Mouse (Mus musculus): Measurements from ENCODE around the gene Banp. TPM values are rescaled to one million over a fixed set of nuclear protein-coding genes. Genes with fewer than 3 reads are reported as not detected.

Gene Banp
- total and polyA plus RNA-seq, 3 experiments: 14.9 to 34.2 (median 25.7) TPM

GRCm38 (mm10) chr8:121905420-121905819, 44.1 kb upstream of the Banp start:
- peaks cover 49 to 59% of the 10 kb centered on the region in 2 experiments for H3K36me3 ChIP-seq (replicated peaks in 1 of 2; ENCODE audit: control insufficient read depth in 1 of 2, insufficient read depth in 1 of 2, low read length in 1 of 2)
- peaks cover 17 to 41% of the 10 kb centered on the region in 2 experiments for H3K4me1 ChIP-seq (ENCODE audit: control insufficient read depth in 1 of 2, insufficient read depth in 2 of 2)
- H3K9ac ChIP-seq (ENCODE audit: insufficient read depth, low read depth): peak overlapping the region; percentile 89
- no peak for DNase-seq (ENCODE audit: extremely low read depth)
- peak; percentile 52; the same call in 1 of the 2 replicates for TF ChIP-seq MXI1 (IDR thresholded peaks at IDR 0.05; ENCODE audit: low read depth, low read length)
- no peak for TF ChIP-seq NRF1 (IDR thresholded peaks at IDR 0.05; ENCODE audit: low read depth, low read length)
- TF ChIP-seq EP300 (IDR thresholded peaks at IDR 0.05; ENCODE audit: low read length): no peak
- 0 out of 2 replicates have a peak, but pooled peaks have one; percentile 14 for TF ChIP-seq MAX (IDR thresholded peaks at IDR 0.05; ENCODE audit: low read length)
- no peak for TF ChIP-seq CHD1 (IDR thresholded peaks at IDR 0.05; ENCODE audit: low read depth, low read length)
- TF ChIP-seq GABPA (IDR thresholded peaks at IDR 0.05; ENCODE audit: insufficient replicate concordance, low read depth, low read length): no peak
- TF ChIP-seq PAX5 (IDR thresholded peaks at IDR 0.05; ENCODE audit: low read length): no peak
- TF ChIP-seq UBTF (IDR thresholded peaks at IDR 0.05; ENCODE audit: low read depth, low read length): peak; percentile 39; the same call in 1 of the 2 replicates
- no peak for TF ChIP-seq RCOR1 (conservative IDR thresholded peaks at IDR 0.05; ENCODE audit: low read depth, low read length)
- TF ChIP-seq MAZ (IDR thresholded peaks at IDR 0.05; ENCODE audit: low read depth, low read length): no peak
- TF ChIP-seq SIN3A (IDR thresholded peaks at IDR 0.05; ENCODE audit: low read length): peak; percentile 66; the same call in 1 of the 2 replicates
- no peak for TF ChIP-seq ELF1 (IDR thresholded peaks at IDR 0.05; ENCODE audit: low read depth, low read length)
- H3K79me2 ChIP-seq (replicated peaks; ENCODE audit: control insufficient read depth, extremely low read depth, insufficient read depth, poor library complexity, severe bottlenecking): peaks cover 82% of the 10 kb centered on the region
- peak overlapping the region; percentile 79 to 100 (median 98) for H3K4me3 ChIP-seq (replicated peaks in 1 of 3; ENCODE audit: low read depth in 2 of 3, low read length in 2 of 3, poor library complexity in 1 of 3)
- H3K27me3 ChIP-seq (replicated peaks): no peaks in the 10 kb centered on the region
- H3K4me2 ChIP-seq (ENCODE audit: insufficient read depth, low read depth, poor library complexity, severe bottlenecking): peak overlapping the region; percentile 68; the same call in 1 of the 2 replicates
- no peaks in the 10 kb centered on the region for H3K9me3 ChIP-seq (replicated peaks; ENCODE audit: low read length)
- in situ Hi-C loops (cut with MboI; ENCODE audit: low pct_ligation_motif_present, low pct_unique_long_range_greater_than_20kb, low sequenced_read_pairs): loop anchor here (5.0 kb wide), 1 partner anchor 53 kb away; no protein-coding TSS in a partner anchor
- dilution Hi-C loops (cut with MboI; ENCODE audit: extremely low pct_ligation_motif_present, extremely low pct_unique_long_range_greater_than_20kb, low sequenced_read_pairs): no loop called here
- no peak overlapping the region for H3K27ac ChIP-seq (ENCODE audit: insufficient read depth, low read depth)

- 0 out of 2 replicates have a peak overlapping the region, but pooled peaks have one; percentile 12 for H3K27ac ChIP-seq (ENCODE audit: insufficient read depth, low read depth)
- H3K27me3 ChIP-seq (replicated peaks): no peaks in the 10 kb centered on the region
- H3K9ac ChIP-seq (ENCODE audit: insufficient read depth, low read depth): peak overlapping the region; percentile 89
- H3K9me3 ChIP-seq (replicated peaks; ENCODE audit: low read length): no peaks in the 10 kb centered on the region
- dilution Hi-C loops (cut with MboI; ENCODE audit: extremely low pct_ligation_motif_present, extremely low pct_unique_long_range_greater_than_20kb, low sequenced_read_pairs) (no loop called here), in situ Hi-C loops (cut with MboI; ENCODE audit: low pct_ligation_motif_present, low pct_unique_long_range_greater_than_20kb, low sequenced_read_pairs) (loop anchor here (5.0 kb wide), 1 partner anchor 54 kb away; no protein-coding TSS in a partner anchor)
- H3K4me3 ChIP-seq (replicated peaks in 1 of 3; ENCODE audit: low read depth in 2 of 3, low read length in 2 of 3, poor library complexity in 1 of 3): peak overlapping the region; percentile 79 to 100 (median 98)
- peaks cover 81% of the 10 kb centered on the region for H3K79me2 ChIP-seq (replicated peaks; ENCODE audit: control insufficient read depth, extremely low read depth, insufficient read depth, poor library complexity, severe bottlenecking)
- H3K4me2 ChIP-seq (ENCODE audit: insufficient read depth, low read depth, poor library complexity, severe bottlenecking): peak overlapping the region; percentile 68
- H3K4me1 ChIP-seq (ENCODE audit: control insufficient read depth in 1 of 2, insufficient read depth in 2 of 2): peaks cover 18 to 41% of the 10 kb centered on the region in 2 experiments
- DNase-seq (ENCODE audit: extremely low read depth): no peak
- peaks cover 46 to 57% of the 10 kb centered on the region in 2 experiments for H3K36me3 ChIP-seq (replicated peaks in 1 of 2; ENCODE audit: control insufficient read depth in 1 of 2, insufficient read depth in 1 of 2, low read length in 1 of 2)
- TF ChIP-seq ZKSCAN1 (IDR thresholded peaks at IDR 0.05; ENCODE audit: borderline replicate concordance, low read depth, low read length) (no peak), SMC3 (IDR thresholded peaks at IDR 0.05; ENCODE audit: low read depth, low read length) (no peak)
Observed at GRCm38 (mm10) chr8:121905864-121906263, 43.7 kb upstream of the Banp start.
